Mouse (Mus musculus) layer of hippocampus, adult 8-10 months (tissue): Measurements from ENCODE around the gene Pla2g4b. TPM values are rescaled to one million over a fixed set of nuclear protein-coding genes. Genes with fewer than 3 reads are reported as not detected.

Source experiments
- DNase-seq, 2 experiments: peaks; one replicate each; pipeline ENCODE4 v3.0.0; 2022; ENCODE audit warnings: low spot score in 2 of 2
- microRNA-seq, 2 experiments: library from miRNA; unstranded; fragments of <30 nt; microRNA quantifications; one replicate each; pipeline ENCODE4 v1.2.0; 2022
- total RNA-seq, 4 experiments: library from RNA; stranded (reverse); gene quantifications; 2 replicates each; pipeline ENCODE4 v1.2.4; 2022

The Pla2g4b gene
- total RNA-seq, 4 experiments from 2014 or later = 1.4 to 5.6 (median 3.5) TPM

- DNase-seq = no peak
Observed at GRCm38 (mm10) chr2:120060190-120060589, 27.0 kb downstream of the Pla2g4b start.

GRCm38 (mm10) chr2:120060651-120061050, 27.4 kb downstream of the Pla2g4b start:
- DNase-seq = no peak

DNA sequence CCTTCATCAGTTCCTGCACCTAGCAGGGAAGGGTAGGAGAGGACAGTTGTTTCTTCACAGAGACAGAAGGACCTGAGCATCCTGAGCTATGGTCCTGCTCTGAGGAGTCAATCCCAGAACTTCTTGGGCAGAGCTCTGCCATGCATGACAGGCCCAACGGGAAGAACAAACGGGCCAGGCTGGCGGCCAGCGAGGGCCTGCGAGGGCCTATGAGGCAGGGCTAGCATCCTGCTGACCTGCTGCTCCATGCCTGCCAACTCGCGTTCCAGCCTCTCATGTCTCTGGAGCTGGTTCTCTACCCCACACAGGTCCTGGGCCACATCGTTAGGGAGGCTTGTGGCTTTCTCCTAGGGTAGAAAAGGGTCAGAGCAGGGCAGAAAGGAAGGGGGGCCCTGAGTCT, 29.0 kb downstream of the Pla2g4b start:
- no peak for DNase-seq

DNA sequence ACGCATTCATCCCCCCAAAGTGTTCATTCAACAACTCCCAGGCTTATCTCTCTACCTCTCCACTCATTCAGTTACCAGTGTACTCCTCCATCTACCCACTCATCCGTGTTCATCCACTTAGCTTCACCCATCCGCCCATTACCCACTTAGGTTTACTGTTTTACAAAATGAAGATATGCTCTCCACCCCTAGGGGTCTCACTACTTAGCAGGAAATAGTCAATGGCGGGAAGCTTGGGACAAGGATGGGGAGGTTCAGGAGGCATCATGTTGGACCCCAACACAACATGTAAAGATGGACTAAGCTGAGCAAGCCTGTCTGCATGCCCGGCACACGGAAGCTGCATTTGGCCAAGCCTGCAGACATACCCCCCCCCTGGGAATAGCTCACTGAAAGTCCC, 31.4 kb downstream of the Pla2g4b start:
- DNase-seq = no peak

- DNase-seq = no peak
Observed at GRCm38 (mm10) chr2:120065243-120065642, 32.0 kb downstream of the Pla2g4b start.

DNA sequence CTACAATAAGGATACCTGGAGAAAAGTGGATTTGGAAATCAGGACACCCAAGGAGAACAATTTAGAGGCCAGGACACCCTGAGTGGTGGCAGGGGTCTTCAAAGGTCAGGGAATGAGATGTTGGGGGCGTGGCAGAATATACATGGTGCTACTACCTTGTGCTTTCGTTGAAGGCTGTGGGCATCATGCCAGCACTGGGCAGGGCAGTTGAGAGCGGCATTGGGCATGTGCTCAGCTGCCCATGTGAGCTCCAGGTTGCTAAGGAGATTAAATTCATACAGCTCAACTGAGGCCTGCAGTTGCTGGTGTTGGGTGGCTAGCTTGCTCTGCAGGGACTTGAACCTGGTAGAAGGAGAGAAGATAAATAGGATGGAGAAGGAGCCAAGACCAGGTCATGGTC, 33.0 kb downstream of the Pla2g4b start:
- no peak for DNase-seq

- peak in 1 of 2 experiments; percentile 18 for DNase-seq
Observed at GRCm38 (mm10) chr2:120068555-120069465, 35.6 kb downstream of the Pla2g4b start.

DNA sequence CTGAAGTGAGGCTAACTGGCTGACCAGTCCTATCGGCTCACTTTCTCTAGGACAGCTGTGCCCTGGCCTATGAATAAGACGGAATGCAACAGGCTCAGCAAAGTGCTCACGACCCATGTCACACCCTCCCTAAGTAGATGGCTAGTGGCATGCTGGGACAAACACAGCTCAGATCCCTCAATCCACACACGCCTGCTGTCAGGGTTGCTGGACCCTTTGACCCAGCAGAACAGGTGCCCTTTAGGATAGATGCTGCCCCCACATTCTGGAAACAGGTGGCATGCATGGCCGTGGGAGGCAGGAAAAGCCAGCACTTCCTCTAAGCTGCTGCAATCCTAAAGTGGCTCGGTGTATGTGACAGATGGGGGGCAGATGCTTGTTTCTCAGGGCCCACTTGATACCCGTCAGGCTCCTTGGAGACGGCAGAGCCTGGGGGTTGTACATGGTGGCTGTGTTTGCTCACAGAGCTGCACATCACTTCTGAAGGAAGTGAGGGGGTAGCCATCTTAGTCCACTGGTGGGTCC, 36.3 kb downstream of the Pla2g4b start:
- peak; percentile 77 to 84 for DNase-seq

DNA sequence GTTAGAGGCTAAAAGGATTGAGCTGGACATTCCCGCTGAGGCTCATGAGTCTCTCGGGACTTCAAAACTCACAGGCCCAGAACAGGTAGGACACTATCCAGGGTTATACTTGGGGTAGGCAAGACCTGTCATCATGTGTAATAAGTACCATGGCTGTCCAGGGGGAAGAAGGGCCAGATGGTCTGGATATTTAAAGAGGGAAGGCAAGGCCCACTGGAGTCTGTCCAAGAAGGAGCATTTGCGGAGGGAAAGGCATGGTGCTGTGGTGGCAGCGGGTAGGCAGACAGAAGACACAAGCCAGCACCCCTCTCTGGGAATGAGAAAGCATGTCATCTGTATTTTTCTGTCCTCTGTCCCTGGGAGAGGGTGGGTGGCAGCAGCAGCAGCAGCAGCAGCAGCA, 40.9 kb downstream of the Pla2g4b start:
- DNase-seq = no peak

DNA sequence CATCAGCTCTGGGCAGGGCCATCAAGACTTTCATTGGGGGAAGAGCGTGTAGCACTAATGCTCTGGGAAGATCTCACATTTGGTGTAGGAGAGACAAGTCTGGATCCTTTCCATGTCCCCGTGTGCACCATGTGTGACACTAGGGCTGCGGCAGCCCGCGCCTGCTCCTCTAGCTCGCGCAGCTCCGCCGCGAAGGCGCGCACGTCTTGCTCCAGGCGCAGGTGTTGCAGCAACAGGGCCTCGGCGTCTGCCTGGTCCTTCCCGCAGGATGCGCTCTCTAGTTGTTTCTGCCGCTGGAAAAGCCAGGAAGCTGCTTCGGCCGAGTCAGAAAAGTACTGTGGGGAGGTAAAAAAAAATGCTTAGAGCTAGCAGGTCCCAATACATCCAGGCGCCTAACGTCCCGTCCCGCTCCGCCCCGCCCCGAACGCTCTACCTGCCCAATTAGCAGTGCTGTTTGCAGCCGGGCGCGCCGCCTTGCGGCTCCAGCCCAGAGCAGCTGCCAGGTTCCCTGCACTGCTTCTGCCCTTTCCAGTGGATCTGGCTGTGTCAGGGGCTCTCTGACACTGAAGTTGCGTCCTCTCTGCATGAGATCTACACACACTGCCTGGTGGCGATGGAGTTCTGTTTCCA, 43.0 kb downstream of the Pla2g4b start:
- DNase-seq = peak in 1 of 2 experiments; percentile 23

- DNase-seq = no peak
Observed at GRCm38 (mm10) chr2:120082416-120082815, 49.2 kb downstream of the Pla2g4b start.

DNA sequence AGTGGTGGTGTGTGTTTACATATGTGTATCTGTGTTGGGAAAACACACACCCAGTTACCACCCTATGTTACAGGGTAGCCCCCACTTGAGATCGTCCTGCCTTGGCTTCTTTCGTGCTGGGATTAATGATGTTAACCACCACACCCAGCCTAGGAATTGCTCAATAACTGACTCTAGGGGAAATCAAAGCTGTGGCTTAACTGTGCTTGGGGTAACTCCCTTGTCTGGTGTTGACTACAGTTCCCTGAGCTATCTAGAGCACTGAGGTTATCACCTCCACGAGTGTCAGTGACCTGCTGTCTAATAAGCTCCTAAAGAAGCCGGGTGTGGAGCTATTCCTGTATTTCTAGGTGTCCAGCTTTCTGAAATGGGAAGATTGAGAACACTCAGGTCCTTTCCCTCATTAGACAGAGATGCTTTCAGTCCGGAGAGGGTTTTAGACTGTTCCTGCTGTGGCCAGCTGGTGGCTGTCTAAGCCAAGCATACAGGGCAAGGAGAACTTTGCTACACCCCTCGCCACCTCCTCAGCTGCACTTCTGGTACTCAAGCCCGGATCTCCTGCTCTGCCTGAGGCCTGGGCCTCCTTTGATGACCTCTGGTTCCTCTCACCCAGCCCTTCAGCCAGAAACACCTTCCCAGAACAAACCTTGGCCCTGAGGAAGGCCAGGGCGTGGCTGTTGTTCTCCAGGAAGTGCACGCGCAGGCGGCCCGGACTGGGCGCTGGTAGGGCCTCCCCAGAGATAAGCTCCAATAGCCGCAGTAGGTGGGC, 51.6 kb downstream of the Pla2g4b start:
- no peak for DNase-seq

GRCm38 (mm10) chr2:120086038-120086437, 52.8 kb downstream of the Pla2g4b start:
- DNase-seq = no peak

DNA sequence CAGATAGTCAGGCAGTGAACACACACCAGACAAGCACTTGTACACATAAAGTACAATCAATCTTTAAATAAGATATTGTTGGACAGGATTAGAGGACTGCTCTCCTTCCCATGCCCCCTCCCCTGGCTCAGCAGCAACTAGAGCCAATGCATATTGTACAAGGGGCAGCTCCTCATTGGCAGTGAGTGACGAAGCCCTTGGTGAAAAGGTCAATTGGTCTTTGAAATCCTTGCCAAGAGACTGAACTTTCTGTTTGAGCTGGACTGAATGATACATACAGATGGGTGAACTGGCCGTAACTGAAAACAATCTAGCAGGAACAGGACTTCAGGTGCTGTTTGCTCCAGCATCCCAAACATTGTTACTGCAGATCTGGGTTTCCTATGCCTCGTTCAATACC, 54.2 kb downstream of the Pla2g4b start:
- DNase-seq = no peak

DNA sequence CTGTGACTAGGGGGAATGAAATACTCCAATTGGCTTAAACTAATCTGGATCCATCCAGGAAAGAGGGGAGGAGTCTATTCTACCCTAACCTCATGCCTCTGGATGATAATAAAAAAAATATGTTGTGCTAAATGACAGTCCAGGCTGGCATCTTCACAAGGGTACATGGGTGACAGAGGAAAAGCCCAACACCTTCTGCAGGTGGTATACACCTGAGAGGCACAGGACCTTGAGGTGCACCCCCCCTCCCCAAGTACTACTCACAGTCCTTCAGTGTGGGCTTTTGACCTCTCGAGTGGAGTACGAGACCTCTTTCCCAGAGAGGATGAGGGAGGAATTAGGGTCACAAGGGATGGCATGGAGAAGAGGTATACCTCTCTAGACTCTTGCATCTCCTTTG, 54.7 kb downstream of the Pla2g4b start:
- DNase-seq = no peak

DNA sequence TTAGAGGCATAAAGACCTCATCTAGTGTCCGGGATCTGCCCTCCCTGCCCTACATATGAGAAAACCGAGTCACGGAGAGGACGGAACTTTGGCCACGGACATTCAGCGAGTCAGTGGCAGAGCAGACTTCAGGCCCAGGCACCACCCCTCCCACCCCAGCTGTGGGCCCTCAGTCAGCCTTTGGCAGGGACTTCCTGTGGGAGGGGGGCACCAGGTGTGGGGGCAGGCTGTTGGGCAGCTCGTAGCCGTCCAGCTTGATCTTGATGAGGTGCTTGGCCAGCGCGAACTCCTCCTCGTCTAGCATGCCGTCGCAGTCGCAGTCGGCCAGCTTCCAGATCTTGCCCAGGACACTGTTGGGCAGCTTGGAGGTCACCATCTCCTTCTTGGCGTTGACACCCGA, 57.8 kb downstream of the Pla2g4b start:
- no peak for DNase-seq

Small RNA genes within 50 kb of the gene (microRNA-seq; reads per million reads assigned to microRNA genes)
- 0.25 to 0.64 reads per million in 2 experiments for gene Mir7665

Other genes with a start within 250 kb of the Pla2g4b start
- 10 to 100 TPM; 18.6 to 21.5 (median 19.2) TPM for gene Rpap1, start 245.9 kb upstream of the Pla2g4b start, total RNA-seq
- 10 to 100 TPM; 86.0 to 95.4 (median 91.3) TPM for gene Tyro3, start 235.7 kb upstream of the Pla2g4b start, total RNA-seq
- 10 to 100 TPM; 70.3 to 84.8 (median 75.3) TPM for gene Mga, start 136.2 kb upstream of the Pla2g4b start, total RNA-seq
- gene Mapkbp1, start 60.7 kb upstream of the Pla2g4b start, total RNA-seq = 10 to 100 TPM; 38.0 to 56.3 (median 47.2) TPM
- gene Jmjd7, start 5.9 kb upstream of the Pla2g4b start, total RNA-seq = 1 to 10 TPM; 3.6 to 5.7 (median 4.2) TPM
- gene Gm28042, start 5.9 kb upstream of the Pla2g4b start, total RNA-seq = 1 to 10 TPM; 1.9 to 7.8 (median 3.4) TPM
- gene Ehd4, start 121.2 kb downstream of the Pla2g4b start, total RNA-seq = 10 to 100 TPM in 2 of 4 experiments, 1 to 10 TPM in 2; 7.9 to 19.0 (median 12.0) TPM
- gene Pla2g4e, start 211.9 kb downstream of the Pla2g4b start, total RNA-seq = 10 to 100 TPM; 12.0 to 16.9 (median 13.3) TPM